Mouse (Mus musculus) layer of hippocampus, postnatal 36 days (tissue): ENCODE data around the gene Hectd4. TPM values are rescaled to one million over a fixed set of nuclear protein-coding genes. Genes with fewer than 3 reads are reported as not detected.
"Not testable (repeated sequence)": the region's sequence is repeated elsewhere in the genome, so short reads cannot be mapped to it uniquely, and the experiment has no call there.

Experiments
- DNase-seq, 2 experiments: peaks; one replicate each; pipeline ENCODE4 v3.0.0; 2022
- total RNA-seq, 2 experiments: library from RNA; stranded (reverse); gene quantifications; 2 replicates each; pipeline ENCODE4 v1.2.3; 2021

Gene Hectd4
- total RNA-seq, 2 experiments from 2014 or later = 172 to 181 TPM

GRCm38 (mm10) chr5:121206540-121206939, 13.5 kb upstream of the Hectd4 start:
- no peak for DNase-seq

DNA sequence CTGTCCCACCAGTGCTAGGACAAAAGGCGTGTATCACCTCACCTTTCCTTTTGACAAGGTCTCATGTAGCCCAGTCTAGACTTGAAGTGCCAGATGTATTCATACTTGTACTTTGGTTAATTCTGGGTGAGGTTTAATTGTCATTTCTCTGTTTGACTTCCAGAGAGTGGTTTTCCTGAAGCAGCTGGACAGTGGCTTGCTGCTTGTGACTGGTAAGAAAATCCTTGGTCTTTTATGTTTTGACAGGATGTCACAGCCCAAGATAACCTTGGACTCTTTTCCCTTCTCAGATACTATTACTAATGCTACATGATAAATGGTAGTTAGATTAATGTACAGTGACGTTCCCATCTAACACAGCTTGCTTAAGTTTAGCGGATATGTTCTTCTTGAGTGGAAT, 13.0 kb upstream of the Hectd4 start:
- DNase-seq = no peak

DNA sequence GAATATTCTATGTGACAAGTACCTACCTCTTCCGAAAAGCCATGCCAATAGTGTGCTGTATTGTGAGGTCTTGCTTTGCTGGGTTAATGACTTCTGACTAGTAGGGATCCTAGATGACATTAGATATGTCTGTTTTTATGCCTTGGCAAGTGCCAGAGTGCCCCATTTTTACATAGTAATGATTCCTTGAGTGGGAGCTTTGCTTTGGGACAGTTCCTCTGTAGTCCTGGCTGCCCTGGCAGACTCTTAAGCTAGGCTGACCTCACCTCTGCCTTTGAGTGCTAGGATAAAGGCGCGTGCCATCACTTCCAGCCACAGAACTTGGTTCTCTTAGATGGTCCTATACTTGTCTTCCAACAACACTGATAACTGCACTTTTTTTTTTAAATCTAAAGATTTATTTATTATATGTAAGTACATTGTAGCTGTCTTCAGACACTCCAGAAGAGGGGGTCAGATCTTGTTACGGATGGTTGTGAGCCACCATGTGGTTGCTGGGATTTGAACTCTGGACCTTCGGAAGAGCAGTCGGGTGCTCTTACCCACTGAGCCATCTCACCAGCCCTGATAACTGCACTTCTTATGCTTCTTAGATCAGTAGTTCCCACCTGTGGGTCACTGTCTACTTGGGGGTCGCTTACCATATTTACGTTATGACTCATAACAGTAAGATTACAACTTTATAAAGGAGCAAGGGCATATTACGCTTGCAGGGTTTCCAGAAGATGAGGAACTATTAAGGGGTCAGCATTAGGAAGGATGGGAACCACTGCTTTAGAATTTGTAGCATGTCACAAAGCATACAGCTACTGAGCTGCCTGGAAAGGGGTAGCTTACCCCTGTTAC, 10.0 kb upstream of the Hectd4 start:
- no peak for DNase-seq

GRCm38 (mm10) chr5:121210601-121210924, 9.5 kb upstream of the Hectd4 start:
- no peak for DNase-seq

GRCm38 (mm10) chr5:121212108-121212507, 7.9 kb upstream of the Hectd4 start:
- DNase-seq = no peak

GRCm38 (mm10) chr5:121214707-121215106, 5.3 kb upstream of the Hectd4 start:
- no peak for DNase-seq

DNA sequence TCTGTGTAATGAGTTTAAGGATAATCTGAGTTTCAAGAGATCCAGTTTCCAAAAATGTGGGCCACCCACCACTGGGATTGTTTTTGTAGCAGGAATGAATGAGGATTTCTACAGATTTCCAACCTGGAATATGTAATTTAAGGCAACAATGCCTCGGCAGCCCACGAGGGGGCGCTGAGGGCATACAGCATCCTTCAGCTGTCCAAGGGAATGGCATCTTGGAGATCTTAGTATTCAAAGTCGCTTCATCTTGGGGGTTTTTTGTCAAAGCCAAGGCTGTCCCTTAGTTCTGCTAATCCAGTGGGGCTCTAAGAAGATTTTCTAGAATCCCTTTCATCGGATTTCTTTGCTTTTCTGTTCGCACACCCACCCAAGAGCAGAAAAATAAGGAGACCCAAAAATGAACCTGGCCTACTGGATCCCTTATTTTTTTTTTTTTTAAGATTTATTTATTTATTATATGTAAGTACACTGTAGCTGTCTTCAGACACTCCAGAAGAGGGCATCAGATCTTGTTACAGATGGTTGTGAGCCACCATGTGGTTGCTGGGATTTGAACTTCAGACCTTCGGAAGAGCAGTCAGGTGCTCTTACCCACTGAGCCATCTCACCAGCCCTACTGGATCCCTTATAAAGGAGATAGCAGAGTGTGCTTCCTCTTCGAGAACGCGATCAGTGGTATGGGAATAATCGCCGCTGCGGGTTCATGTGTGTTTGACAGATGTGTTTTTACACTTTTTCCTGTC, 4.5 kb upstream of the Hectd4 start:
- DNase-seq = peak; percentile 56 to 64

DNA sequence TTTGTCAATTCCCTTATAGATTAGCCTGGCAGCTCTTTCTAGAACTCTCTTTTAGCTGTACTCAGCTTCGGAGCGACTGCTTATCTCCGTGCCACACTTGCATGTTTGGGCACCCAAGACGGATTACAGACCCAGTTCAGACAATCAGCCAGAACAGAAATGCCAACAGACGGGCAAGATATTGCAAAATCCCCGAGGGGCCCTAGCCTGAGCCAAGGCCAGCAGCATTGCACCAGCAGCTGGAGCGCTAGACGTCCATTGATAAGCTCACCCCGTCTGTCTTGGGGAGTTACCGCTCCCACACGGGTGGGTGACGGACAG, 3.9 kb upstream of the Hectd4 start:
- DNase-seq = no peak

DNA sequence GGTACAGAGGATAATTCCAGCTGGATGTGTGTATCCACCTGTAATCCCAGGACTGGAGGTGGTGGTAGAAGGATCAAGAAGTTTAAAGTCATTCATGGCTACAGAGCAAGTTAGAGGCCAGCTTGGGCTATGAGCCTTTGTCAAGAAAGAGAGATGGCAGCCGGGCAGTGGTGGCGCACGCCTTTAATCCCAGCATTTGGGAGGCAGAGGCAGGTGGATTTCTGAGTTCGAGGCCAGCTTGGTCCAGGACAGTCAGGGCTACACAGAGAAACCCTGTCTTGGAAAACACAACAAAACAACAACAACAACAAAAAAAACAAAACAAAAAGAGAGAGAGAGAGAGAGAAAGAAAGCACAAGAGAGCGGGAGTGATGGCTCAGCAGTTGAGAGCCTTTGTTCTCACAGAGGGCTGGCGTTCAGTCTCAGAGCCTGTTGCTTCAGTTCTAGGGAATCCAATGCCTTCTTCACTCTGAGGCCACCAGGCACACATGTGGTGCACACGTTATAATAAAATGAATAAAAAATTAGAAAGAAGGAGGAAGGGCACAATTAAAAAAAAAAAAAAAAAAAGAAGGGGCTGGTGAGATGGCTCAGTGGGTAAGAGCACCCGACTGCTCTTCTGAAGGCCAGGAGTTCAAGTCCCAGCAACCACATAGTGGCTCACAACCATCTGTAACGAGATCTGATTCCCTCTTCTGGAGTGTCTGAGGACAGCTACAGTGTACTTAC, 3.3 kb upstream of the Hectd4 start:
- DNase-seq = not testable (repeated sequence)

DNA sequence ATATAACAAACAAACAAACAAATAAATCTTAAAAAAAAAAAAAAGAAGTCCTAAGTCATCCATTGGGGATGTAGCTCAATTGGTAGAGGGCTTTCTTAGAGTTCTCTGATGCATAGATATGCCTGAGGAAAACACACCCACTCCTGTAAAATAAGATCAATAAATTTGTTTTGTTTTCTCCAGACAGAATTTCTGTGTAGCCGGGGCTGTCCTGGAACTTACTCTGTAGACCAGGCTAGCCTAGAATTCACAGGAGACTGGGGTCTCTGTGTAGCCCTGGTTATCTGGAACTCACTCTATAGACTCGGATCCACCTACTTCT, 2.7 kb upstream of the Hectd4 start:
- no peak for DNase-seq

DNA sequence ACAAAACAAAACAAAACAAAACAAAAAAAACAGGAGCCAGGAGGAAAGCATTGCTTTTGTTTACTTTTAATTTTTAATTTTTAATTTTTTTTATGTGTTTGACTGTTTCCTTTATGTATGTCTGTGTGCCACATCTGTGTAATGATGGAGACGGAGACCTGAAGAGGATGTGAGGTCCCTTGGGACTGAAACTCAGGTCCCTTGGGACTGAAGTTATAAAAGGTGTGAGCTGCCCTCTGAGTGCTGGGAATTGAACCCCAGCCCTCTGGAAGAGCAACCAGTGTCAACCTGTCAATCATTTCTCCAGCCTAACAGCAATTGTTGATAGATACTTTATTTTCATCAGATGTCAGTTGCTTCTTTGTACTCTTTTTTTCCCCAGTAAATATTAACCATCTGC, 829 bp upstream of the Hectd4 start:
- DNase-seq = no peak

DNA sequence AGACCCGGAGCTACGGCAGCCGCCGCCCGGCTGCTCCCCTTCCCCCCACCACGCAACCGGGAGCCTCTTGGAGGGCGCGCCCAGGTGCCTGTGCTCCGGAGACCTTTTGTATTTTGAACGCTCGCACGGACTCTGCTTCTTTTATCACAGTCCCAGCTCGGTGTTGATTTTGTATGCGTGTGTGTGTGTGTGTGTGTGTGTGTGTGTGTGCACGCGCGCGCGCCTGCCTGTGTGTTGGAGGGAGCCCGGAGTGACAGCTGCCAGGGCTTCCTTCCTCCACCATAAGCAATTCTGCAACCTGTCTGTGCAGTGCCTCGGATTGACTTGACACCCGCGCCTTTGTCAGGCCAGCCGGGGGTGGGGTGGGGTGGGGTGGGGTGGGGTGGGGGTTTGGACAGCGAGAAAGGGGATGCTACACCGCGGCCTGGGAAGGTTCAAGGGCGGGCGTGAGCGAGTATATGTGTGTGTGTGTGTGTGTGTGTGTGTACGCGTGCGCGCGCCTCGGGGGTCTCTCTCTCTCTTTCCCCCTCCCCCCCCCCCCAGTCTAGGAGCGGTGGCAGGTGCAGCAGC, 798 bp downstream of the Hectd4 start:
- DNase-seq = peak; percentile 35 to 45

- DNase-seq = no peak
These were observed 1.4 kb downstream of the Hectd4 start for GRCm38 (mm10) chr5:121221328-121221850.

DNA sequence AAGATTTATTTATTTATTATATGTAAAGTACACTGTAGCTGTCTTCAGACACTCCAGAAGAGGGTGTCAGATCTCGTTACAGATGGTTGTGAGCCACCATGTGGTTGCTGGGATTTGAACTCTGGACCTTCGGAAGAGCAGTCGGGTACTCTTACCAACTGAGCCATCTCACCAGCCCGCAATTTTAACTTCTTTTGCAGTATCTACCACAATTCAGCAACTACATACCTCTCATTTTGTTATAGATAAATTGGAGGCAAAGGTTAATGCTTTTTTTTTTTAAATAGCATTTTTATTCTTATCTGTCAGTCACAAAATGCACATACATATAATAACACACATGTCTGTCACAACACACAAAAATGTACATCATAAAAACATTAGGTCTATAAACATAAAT, 4.0 kb downstream of the Hectd4 start:
- DNase-seq = not testable (repeated sequence)

GRCm38 (mm10) chr5:121224856-121225255, 4.8 kb downstream of the Hectd4 start:
- no peak for DNase-seq

DNA sequence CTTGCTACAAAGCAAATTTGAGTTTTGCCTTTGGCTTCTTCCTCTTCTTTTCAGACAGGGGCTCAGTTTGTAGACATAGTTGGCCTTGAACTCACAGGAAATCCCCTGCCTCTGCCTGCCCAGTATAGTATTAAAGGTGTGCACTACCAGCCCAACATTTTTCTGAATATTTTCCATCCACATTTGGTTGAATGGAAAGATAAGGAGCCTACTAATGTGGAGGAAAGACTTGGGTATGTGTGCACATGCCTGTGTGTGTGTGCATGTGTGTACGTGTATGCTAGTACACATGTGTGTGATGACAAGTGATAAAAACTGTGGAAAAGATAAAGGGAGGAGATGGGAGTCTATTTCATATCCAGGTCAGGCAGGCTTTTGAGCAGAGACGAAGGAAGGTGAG, 5.8 kb downstream of the Hectd4 start:
- DNase-seq = no peak

GRCm38 (mm10) chr5:121226406-121226805, 6.4 kb downstream of the Hectd4 start:
- no peak for DNase-seq

GRCm38 (mm10) chr5:121226845-121227244, 6.8 kb downstream of the Hectd4 start:
- no peak for DNase-seq

DNA sequence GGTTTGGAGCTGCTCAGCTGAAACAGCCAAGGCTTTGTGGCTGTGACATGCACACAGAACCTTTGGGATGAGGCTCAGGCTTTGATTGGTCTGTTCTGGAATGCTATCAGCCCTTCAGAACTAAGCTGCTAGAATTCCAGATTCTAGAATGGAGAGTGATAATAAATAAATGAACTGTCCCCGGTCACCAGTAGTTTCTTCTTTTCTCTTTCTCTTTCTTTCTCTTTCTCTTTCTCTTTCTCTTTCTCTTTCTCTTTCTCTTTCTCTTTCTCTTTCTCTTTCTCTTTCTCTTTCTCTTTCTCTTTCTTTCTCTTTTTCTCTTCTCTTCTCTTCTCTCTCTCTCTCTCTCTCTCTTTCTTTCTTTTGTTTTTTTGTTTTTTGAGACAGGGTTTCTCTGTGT, 7.3 kb downstream of the Hectd4 start:
- not testable (repeated sequence) for DNase-seq

GRCm38 (mm10) chr5:121229182-121229581, 9.2 kb downstream of the Hectd4 start:
- DNase-seq = no peak

DNA sequence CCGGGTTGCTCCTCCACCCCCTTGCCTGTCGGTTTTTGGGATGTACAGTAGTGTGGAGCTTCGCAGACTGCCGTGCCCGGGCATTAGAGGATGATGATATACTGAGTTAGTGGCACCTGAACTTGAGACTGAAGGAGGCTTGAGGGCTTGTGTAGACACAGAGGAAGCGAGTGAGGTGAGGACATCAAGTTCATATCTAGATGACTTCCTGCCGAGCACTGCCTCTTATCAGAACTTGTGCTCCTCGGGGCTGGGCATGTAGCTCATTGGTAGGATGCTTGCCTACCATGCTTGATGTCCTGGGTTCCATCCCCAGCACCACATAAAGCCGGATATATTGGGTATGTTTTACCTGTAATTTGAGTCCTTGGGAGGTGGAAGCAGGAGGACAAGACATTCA, 10.8 kb downstream of the Hectd4 start:
- DNase-seq = no peak

GRCm38 (mm10) chr5:121232789-121233188, 12.8 kb downstream of the Hectd4 start:
- DNase-seq = no peak

DNA sequence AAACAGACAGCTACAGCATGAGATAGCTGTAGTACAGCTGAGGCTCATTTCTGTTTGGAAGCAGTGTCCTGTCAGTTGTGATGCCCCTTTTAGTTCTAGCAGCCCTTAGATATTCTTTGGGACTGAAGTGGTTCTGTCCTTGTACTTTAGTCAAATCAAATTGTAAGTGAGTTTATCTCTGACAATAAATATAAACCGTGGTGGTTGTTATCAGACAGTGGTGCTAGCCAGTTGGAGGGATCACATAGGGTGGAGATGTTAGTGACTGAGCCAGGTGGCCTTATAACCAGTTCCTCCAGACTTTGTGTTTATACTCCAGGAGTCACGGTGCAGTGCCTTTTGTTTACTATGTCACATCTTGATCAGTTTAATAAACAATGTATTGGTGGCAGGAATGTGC, 13.7 kb downstream of the Hectd4 start:
- DNase-seq = no peak
